Mouse (Mus musculus): Measurements from ENCODE around the gene Rspo4. TPM values are rescaled to one million over a fixed set of nuclear protein-coding genes. Genes with fewer than 3 reads are reported as not detected.

The Rspo4 gene
- polyA plus RNA-seq (2016; fragmentation: Nextera tagmentation; extraction: Ambion mirVana) = 0.67 and 0.85 TPM in 2 replicates

DNA sequence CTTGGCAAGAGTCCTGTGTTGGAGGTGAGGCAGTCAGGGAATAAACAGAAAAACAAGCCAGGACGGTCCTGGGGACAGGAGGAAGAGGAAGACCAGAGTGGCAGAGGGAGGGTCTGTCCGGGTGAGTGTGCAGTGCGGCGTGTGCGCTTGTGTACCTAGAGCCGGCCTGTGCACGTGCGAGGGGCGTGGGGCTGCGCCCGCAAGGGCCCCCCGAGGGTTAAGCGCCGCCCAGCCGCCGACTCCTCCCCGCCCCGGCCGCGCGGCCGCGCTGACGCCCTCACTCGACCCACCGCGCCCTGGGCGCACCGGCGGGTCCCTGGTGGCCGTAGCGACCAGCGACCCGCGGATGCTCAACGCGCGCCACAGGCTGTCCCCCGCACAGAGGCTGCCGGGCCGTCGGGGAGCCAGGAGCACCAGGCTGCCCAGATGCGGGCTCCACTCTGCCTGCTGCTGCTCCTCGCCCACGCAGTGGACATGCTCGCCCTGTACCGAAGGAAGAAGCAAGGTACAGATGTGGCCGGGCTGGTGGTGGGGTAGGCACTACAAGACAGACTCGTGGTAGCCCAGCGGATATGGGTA, at the start of gene Rspo4:
Gene Rspo4 (plus strand): TSS at position 280 of the 579 bp plus-strand sequence.
- Histone ChIP-seq H3K36me3 (replicated peaks) (no peaks in the 10 kb centered on the region), H3K4me1 (peaks cover 24% of the 10 kb centered on the region), H3K4me3 (peak within 1 kb of the TSS; percentile 60), H3K9me3 (no peaks in the 10 kb centered on the region), H3K27me3 (replicated peaks; ENCODE audit: low read depth, poor library complexity, severe bottlenecking) (peaks cover 61% of the 10 kb centered on the region), H3K27ac (replicated peaks) (peak within 1 kb of the TSS; percentile 49)
- peak; percentile 60 for DNase-seq (ENCODE audit: low spot score)
- 2% methylated on average over 50 of the region's 50 CpGs for WGBS

DNA sequence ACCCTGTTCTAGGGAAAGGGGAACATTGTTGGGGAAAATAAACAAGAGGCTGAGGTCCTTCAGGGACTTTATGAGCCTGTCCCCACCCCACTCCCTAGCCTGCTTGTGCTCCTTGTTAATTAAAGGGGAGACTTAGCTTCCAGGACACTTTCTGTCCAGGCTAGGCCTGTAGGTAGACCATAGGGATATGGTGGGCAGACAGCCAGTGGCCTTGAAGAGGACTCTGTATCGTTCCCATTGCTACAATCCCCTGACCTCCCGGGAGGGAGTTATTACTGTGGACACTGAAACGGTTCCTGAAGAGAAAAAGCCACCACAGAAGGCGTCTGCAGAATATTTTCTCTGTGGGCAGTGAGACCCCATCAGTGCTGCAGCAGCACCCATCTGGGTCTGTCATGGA, 27.1 kb upstream of the Rspo4 start:
- no peaks in the 10 kb centered on the region for H3K4me1 ChIP-seq
- no peaks in the 10 kb centered on the region for H3K27me3 ChIP-seq (replicated peaks; ENCODE audit: low read depth, poor library complexity, severe bottlenecking)
- no peak overlapping the region for H3K27ac ChIP-seq (replicated peaks)
- H3K36me3 ChIP-seq (replicated peaks) = no peaks in the 10 kb centered on the region
- no peak overlapping the region for H3K4me3 ChIP-seq
- H3K9me3 ChIP-seq = no peaks in the 10 kb centered on the region
- 88% methylated on average over 4 of the region's 4 CpGs for WGBS
- DNase-seq (ENCODE audit: low spot score) = no peak

DNA sequence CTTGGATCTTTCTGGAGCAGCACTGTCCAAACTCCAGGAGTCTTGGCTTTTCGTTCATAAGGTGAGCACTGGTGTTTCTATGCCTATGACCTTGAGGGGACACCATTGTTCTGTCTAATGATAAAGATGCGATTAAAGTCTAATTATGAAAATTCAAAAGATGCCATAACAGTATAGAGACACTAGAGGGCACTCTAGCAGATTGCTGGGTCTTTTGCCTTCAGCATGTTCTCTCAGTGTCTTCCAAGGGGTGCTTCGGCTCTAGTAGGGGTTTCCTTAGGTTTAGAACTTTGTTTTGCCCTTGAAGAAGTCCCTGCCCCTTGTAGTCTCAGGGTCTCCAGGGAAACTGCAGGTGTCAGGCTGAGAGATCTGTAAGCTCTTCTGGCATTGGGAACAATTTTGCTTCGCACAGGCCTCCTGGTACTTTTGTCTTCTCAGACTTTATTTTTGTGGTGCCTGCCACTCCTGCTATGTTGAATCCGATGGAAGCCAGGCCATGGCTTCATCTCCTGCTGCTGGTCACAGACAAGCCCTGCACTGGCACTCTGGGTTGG, 19.6 kb downstream of the Rspo4 start:
- Histone ChIP-seq H3K9me3 (no peaks in the 10 kb centered on the region), H3K4me3 (no peak overlapping the region), H3K36me3 (replicated peaks) (no peaks in the 10 kb centered on the region), H3K4me1 (peaks cover 9% of the 10 kb centered on the region), H3K27ac (replicated peaks) (no peak overlapping the region; the same call in 1 of the 2 replicates), H3K27me3 (replicated peaks; ENCODE audit: low read depth, poor library complexity, severe bottlenecking) (0 out of 2 replicates have a peak, but pooled peaks cover 4% of the 10 kb centered on the region)
- no peak for DNase-seq (ENCODE audit: low spot score)
- 61% methylated on average over 5 of the region's 5 CpGs for WGBS

DNA sequence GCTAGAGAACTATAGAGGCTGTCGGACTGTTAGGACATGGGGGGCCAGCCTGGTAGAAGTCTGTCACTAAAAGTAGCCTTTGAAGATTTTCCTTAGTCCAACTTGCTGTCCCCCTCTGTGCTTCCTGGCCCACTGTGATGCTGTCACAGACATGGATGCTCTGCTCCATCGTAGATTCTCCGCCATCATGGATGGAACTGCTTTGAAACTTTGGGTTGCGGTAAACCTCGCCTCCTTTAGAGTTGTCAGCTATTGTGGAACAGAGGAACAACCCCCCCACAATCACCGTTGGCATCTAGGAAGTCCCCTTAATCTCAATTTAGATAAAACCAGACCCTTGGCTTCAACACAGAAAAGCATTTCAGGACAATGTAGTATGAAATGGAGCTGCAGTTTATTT, 22.2 kb downstream of the Rspo4 start:
- WGBS = 90% methylated on average over 6 of the region's 6 CpGs
- Histone ChIP-seq H3K4me3 (no peak overlapping the region), H3K36me3 (replicated peaks) (no peaks in the 10 kb centered on the region), H3K27me3 (replicated peaks; ENCODE audit: low read depth, poor library complexity, severe bottlenecking) (0 out of 2 replicates have a peak, but pooled peaks cover 4% of the 10 kb centered on the region), H3K9me3 (no peaks in the 10 kb centered on the region), H3K27ac (replicated peaks) (no peak overlapping the region), H3K4me1 (peaks cover 9% of the 10 kb centered on the region)
- DNase-seq (ENCODE audit: low spot score) = no peak

DNA sequence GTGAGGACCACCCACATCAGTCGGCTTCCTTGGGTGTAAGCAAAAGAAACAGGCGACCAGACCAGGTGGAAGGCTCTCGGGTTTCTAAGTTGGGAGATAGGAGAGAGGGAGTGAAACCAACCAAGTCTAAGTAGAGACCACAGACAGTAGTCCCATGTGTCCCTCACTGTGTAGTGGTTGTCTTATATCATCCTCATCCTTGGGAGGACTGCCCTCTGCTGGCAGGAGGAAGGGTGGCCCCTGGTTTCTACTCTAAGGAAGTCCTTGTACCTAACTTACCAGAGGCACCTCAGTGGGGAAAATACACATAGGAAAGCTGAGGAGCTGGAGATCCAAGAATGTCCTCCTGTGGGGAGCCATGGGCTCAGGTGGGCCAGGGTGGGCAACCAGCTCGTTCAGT, 23.8 kb downstream of the Rspo4 start:
- no peaks in the 10 kb centered on the region for H3K9me3 ChIP-seq
- no peaks in the 10 kb centered on the region for H3K36me3 ChIP-seq (replicated peaks)
- H3K4me1 ChIP-seq = peaks cover 9% of the 10 kb centered on the region
- no peak overlapping the region for H3K4me3 ChIP-seq
- H3K27me3 ChIP-seq (replicated peaks; ENCODE audit: low read depth, poor library complexity, severe bottlenecking) = 0 out of 2 replicates have a peak, but pooled peaks cover 4% of the 10 kb centered on the region
- no peak overlapping the region for H3K27ac ChIP-seq (replicated peaks)
- DNase-seq (ENCODE audit: low spot score) = peak; percentile 73
- WGBS = 35% methylated on average over 4 of the region's 4 CpGs

DNA sequence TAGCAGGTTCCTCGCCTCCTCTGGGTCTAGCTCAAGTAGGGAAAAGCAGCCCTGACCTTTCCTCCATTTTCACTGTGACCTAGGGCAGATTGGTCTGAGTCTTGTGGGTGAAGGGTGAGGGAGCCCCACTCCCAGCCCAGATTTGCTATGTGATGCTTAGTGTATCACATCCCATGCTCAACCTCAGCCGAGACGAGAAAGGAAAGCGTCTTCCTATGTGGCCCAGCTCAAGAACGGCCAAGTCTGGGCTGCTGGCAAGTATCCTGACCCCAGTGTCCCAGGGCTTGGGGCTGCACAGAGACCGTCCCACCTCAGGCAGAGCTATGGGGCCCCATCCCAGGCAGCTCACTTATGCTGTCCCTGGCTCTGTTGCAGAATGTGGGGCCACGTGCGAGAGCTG, 25.5 kb downstream of the Rspo4 start:
- H3K4me3 ChIP-seq = no peak overlapping the region
- no peaks in the 10 kb centered on the region for H3K9me3 ChIP-seq
- no peak overlapping the region for H3K27ac ChIP-seq (replicated peaks)
- peaks cover under 1% of the 10 kb centered on the region; the same call in 1 of the 2 replicates for H3K4me1 ChIP-seq
- no peaks in the 10 kb centered on the region for H3K36me3 ChIP-seq (replicated peaks)
- H3K27me3 ChIP-seq (replicated peaks; ENCODE audit: low read depth, poor library complexity, severe bottlenecking) = peaks cover 18% of the 10 kb centered on the region; the same call in 1 of the 2 replicates
- WGBS = 87% methylated on average over 8 of the region's 8 CpGs
- no peak for DNase-seq (ENCODE audit: low spot score)

DNA sequence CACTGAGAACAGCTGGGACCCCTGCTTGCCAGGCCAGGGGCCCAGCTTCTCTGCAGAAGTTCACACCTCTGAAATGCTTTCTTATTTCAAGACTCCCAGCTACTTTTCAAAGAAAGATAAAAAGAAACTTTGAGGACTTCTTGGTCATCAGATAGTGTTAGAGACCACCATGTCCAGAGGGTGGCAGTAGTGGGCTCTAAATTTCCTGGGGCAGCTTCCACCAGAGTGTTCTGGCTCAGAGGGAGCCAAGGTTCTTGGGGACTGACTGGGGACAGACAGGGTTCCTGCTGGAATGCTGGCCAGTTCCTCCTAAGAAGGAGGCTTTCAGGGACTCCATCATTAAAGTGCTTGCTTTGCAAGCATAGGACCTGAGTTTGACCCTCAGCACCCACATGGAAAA, 31.8 kb downstream of the Rspo4 start:
- H3K4me1 ChIP-seq = peaks cover 10% of the 10 kb centered on the region; the same call in 1 of the 2 replicates
- H3K4me3 ChIP-seq = no peak overlapping the region
- H3K9me3 ChIP-seq = no peaks in the 10 kb centered on the region
- H3K27me3 ChIP-seq (replicated peaks; ENCODE audit: low read depth, poor library complexity, severe bottlenecking) = peaks cover 25% of the 10 kb centered on the region; the same call in 1 of the 2 replicates
- peak; percentile 45 for DNase-seq (ENCODE audit: low spot score)
- H3K27ac ChIP-seq (replicated peaks) = no peak overlapping the region
- no peaks in the 10 kb centered on the region for H3K36me3 ChIP-seq (replicated peaks)

DNA sequence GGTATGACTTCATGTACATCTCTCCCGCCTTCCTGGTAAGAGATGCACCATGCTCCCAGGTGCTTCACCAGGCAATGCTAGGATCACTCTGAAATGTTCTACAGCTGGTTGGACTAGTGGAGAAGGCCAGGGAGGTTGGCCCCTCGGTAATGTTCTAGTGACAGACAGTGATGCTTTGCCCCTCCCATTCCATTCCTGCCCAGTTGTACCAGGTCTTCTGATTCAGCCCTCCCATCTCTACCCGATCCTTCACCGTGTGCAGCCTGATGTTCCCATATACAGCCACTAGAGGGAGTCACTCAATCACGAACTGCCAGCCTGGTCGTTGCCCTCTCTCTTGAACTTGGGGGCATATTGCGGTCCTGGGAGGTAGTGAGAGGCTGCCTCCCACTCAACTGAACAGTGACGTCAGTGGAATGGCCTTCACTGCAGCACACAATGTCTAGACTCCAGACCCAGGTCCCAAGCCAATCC, 33.3 kb downstream of the Rspo4 start:
- no peaks in the 10 kb centered on the region for H3K9me3 ChIP-seq
- no peak overlapping the region for H3K27ac ChIP-seq (replicated peaks)
- peaks cover 25% of the 10 kb centered on the region; the same call in 1 of the 2 replicates for H3K27me3 ChIP-seq (replicated peaks; ENCODE audit: low read depth, poor library complexity, severe bottlenecking)
- peaks cover 10% of the 10 kb centered on the region; the same call in 1 of the 2 replicates for H3K4me1 ChIP-seq
- 16% methylated on average over 8 of the region's 8 CpGs for WGBS
- peak; percentile 72 for DNase-seq (ENCODE audit: low spot score)
- no peak overlapping the region for H3K4me3 ChIP-seq
- H3K36me3 ChIP-seq (replicated peaks) = no peaks in the 10 kb centered on the region

DNA sequence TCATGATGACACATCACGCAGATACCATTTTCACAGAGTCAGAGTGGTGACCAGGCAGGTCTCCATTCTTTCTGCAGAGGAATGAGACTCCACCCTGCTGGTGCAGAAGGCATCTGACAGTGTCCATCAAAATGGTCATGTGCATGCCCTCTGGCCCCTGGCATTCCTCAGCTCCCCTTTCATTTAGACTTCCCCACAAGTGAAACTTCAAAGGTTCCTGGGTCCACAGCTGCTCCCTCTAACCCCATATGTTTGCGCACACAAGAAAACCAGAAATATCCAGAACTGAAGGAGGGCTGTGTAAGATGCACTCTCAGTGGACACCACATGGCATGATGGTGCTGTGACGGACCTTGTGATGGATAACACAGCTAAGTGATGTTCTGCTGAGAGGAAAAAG, 35.9 kb downstream of the Rspo4 start:
- H3K27me3 ChIP-seq (replicated peaks; ENCODE audit: low read depth, poor library complexity, severe bottlenecking) = 0 out of 2 replicates have a peak, but pooled peaks cover 11% of the 10 kb centered on the region
- no peak overlapping the region for H3K27ac ChIP-seq (replicated peaks)
- DNase-seq (ENCODE audit: low spot score) = no peak
- 72% methylated on average over 3 of the region's 3 CpGs for WGBS
- no peaks in the 10 kb centered on the region for H3K9me3 ChIP-seq
- H3K36me3 ChIP-seq (replicated peaks) = no peaks in the 10 kb centered on the region
- H3K4me1 ChIP-seq = peaks cover 10% of the 10 kb centered on the region; the same call in 1 of the 2 replicates
- H3K4me3 ChIP-seq = no peak overlapping the region

DNA sequence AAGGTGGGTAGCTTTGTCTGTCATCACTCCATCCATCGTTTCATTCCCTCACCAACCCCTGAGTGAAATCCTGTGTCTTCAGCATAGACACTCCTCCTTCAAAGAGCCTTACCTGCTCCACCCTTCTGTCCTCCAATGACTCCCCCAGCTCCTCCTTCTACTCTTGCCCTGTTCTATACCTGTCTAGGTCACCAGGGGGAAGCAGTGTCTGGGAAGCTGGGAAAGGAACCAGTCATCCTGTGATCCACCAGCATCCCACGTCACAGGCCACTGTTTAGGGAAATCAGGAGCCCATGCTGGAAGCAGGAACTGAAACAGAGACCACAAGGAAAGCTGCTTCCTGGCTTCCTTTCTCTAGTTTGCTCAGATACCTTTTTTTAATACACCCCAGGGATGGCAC, 37.0 kb downstream of the Rspo4 start:
- 56% methylated on average over 2 of the region's 2 CpGs for WGBS

DNA sequence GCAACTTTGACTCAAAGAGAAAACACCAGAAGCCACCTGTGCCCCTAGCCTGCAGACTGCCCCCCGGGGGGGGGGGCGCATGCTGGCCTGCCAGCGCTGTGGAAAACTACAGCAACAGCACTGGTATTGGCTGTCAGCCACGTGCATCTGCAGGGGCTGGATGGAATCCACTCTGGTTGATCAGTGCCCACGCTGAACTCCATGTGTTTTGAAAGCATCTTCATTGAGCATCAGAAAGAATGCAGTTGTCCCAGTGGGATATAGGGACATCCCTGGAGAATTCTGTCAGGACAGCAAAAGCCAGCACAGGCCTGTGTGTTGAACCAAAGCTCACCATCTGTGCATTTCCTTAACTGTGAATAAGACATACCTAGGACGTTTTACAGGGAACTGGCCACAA, 48.3 kb downstream of the Rspo4 start:
- no peaks in the 10 kb centered on the region for H3K36me3 ChIP-seq (replicated peaks)
- no peak overlapping the region for H3K4me3 ChIP-seq
- no peaks in the 10 kb centered on the region for H3K27me3 ChIP-seq (replicated peaks; ENCODE audit: low read depth, poor library complexity, severe bottlenecking)
- WGBS = 68% methylated on average over 6 of the region's 6 CpGs
- H3K27ac ChIP-seq (replicated peaks) = 0 out of 2 replicates have a peak overlapping the region, but pooled peaks have one; percentile 15
- no peak for DNase-seq (ENCODE audit: low spot score)
- no peaks in the 10 kb centered on the region for H3K9me3 ChIP-seq
- H3K4me1 ChIP-seq = peaks cover 34% of the 10 kb centered on the region

More for the DNA sequence above, 37.0 kb downstream of the Rspo4 start:
- Histone ChIP-seq H3K4me3 (no peak overlapping the region), H3K27ac (replicated peaks) (no peak overlapping the region), H3K27me3 (replicated peaks; ENCODE audit: low read depth, poor library complexity, severe bottlenecking) (0 out of 2 replicates have a peak, but pooled peaks cover 11% of the 10 kb centered on the region), H3K4me1 (peaks cover 10% of the 10 kb centered on the region; the same call in 1 of the 2 replicates), H3K36me3 (replicated peaks) (no peaks in the 10 kb centered on the region), H3K9me3 (no peaks in the 10 kb centered on the region)
- no peak for DNase-seq (ENCODE audit: low spot score)

DNA sequence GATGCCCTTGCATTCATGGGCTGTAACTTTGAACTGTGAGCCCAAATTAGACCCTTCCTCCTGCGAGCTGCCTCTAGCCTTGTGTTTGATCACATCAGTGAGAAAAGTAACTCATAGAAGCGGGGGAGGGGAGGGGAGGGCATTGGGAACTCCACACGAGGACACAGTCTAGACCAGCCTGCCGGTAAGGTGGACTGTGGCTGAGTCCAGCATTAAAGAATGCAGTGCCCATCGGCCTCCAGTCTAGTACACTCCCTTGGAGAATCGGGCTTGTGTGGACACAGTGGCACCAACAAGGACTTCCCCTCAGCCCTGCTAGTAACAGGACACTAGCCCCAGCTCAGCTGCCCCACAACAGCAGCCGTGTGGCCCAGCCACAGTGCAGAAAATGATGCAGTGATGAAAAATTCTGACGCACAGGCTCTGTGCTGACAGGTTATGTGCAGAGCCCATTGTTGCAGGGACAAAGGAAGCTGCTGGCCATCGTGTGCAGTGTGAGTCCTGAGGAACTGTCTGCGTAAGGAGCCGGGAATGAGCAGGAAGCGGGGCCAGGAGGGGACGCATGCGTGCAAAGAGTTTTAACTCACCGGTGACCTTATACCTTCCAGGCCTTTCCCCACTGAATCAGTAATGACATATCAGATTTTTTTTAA, 50.5 kb downstream of the Rspo4 start:
- DNase-seq (ENCODE audit: low spot score) = peak; percentile 43
- H3K4me3 ChIP-seq = 0 out of 2 replicates have a peak overlapping the region, but pooled peaks have one; percentile 5
- peaks cover 34% of the 10 kb centered on the region for H3K4me1 ChIP-seq
- WGBS = 49% methylated on average over 15 of the region's 15 CpGs
- H3K36me3 ChIP-seq (replicated peaks) = no peaks in the 10 kb centered on the region
- H3K27me3 ChIP-seq (replicated peaks; ENCODE audit: low read depth, poor library complexity, severe bottlenecking) = no peaks in the 10 kb centered on the region
- H3K9me3 ChIP-seq = no peaks in the 10 kb centered on the region
- peak overlapping the region; percentile 79 for H3K27ac ChIP-seq (replicated peaks)

Measured in embryonic facial prominence, embryonic 10.5 days (tissue).